Mouse (Mus musculus): Measurements from ENCODE around the gene Olfr813.
"Not testable (repeated sequence)": the region's sequence is repeated elsewhere in the genome, so short reads cannot be mapped to it uniquely, and the experiment has no call there.

Olfr813 gene

GRCm38 (mm10) chr10:129855067-129855466 lies at the start of gene Olfr813:
Olfr813 (plus strand) TSS chr10:129855367.
- no peak for DNase-seq (ENCODE audit: low spot score)

- DNase-seq (ENCODE audit: low spot score) = no peak
These were observed 9.2 kb upstream of the Olfr813 start, which contains the start of gene Olfr812 for GRCm38 (mm10) chr10:129845994-129846393. Olfr812 (minus strand) TSS chr10:129846094.

GRCm38 (mm10) chr10:129847343-129847742 lies 7.8 kb upstream of the Olfr813 start:
- no peak for DNase-seq (ENCODE audit: low spot score)

- DNase-seq (ENCODE audit: low spot score) = not testable (repeated sequence)
These were observed 24.6 kb downstream of the Olfr813 start, which contains the start of gene Olfr814 for GRCm38 (mm10) chr10:129879751-129880150. Olfr814 (minus strand) TSS chr10:129879851.

- DNase-seq (ENCODE audit: low spot score) = not testable (repeated sequence)
These were observed 30.3 kb downstream of the Olfr813 start for GRCm38 (mm10) chr10:129885496-129885895.

GRCm38 (mm10) chr10:129885934-129886333 lies 30.8 kb downstream of the Olfr813 start:
- DNase-seq (ENCODE audit: low spot score) = no peak

- DNase-seq (ENCODE audit: low spot score) = not testable (repeated sequence)
These were observed 50.6 kb downstream of the Olfr813 start, which contains the start of gene Olfr815 for GRCm38 (mm10) chr10:129905767-129906166. Olfr815 (minus strand) TSS chr10:129905867.

Data from urinary bladder, postnatal 10 days (tissue).